Mouse (Mus musculus): Measurements from ENCODE around the gene Gramd2. TPM values are rescaled to one million over a fixed set of nuclear protein-coding genes. Genes with fewer than 3 reads are reported as not detected.

Gramd2 gene
- total RNA-seq, 2 experiments from 2014 or later: 10.4 to 10.8 TPM

DNA sequence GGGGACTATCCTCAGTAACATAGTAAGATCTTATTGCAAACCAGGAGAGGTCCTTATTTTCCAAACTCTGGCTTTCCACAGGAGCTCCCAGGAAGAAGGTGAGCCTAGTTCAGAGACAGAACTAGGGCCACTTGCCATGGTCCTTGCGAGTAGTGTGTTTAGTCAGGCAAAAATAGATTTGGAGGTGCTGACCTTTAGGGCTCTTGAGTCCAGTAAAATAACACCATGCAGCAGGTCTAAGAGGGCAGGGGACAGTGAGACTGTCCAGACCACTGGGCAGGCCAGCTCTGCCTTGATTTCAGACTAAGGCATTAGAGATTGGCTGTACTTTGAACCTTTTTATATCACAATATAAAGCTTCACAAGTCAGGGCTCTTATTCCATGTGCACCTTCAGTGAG, 13.1 kb upstream of the Gramd2 start:
- DNase-seq (ENCODE audit: low spot score in 2 of 2): no peak
- intact Hi-C loops (cut with DNase I): no loop called here

- DNase-seq (ENCODE audit: low spot score in 2 of 2): no peak
- intact Hi-C loops (cut with DNase I): no loop called here
These were observed 12.7 kb upstream of the Gramd2 start for GRCm38 (mm10) chr9:59667250-59667649.

GRCm38 (mm10) chr9:59667904-59668303, 12.0 kb upstream of the Gramd2 start:
- DNase-seq (ENCODE audit: low spot score in 2 of 2): no peak
- intact Hi-C loops (cut with DNase I): no loop called here

GRCm38 (mm10) chr9:59668473-59668872, 11.5 kb upstream of the Gramd2 start:
- DNase-seq (ENCODE audit: low spot score in 2 of 2): no peak
- intact Hi-C loops (cut with DNase I): no loop called here

DNA sequence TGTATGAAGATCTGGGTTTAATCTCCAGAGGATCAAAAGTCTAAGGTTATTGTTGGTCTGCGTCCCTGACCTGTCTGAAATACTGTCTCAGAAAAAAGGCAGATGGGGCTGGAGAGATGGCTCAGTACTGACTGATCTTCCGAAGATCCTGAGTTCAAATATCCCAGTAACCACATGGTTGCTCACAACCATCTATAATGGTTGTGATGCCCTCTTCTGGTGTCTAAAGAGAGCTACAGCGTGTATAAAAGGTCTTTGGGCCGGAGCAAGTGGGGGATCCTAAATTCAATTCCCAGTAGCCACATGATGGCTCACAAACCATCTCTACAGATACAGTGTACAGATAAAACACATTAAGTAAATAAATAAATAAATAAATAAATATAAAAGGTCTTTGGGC, 10.8 kb upstream of the Gramd2 start:
- no peak for DNase-seq (ENCODE audit: low spot score in 2 of 2)
- intact Hi-C loops (cut with DNase I): no loop called here

GRCm38 (mm10) chr9:59672195-59672894, 7.6 kb upstream of the Gramd2 start:
- no peak for DNase-seq (ENCODE audit: low spot score in 2 of 2)
- intact Hi-C loops (cut with DNase I): no loop called here

DNA sequence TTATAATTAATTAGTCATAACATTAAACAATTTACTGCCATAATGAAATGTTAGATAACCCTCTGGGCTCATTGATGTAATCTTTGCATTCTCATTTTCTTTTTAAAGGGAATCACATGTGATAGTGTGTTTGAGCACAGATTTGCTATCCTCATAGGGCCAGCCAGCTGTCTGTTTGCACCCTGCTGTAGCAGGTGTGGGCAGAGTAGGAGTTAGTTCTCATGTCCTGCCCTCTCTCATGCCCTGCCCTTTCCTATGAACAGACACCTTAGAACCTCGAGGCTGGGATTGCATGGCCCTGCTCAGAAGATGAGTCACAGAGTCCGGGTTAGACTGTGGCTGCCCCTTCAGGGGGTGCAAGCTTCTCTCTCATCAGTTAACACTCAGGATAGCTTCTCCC, 6.5 kb upstream of the Gramd2 start:
- no peak for DNase-seq (ENCODE audit: low spot score in 2 of 2)
- intact Hi-C loops (cut with DNase I): no loop called here

- peak in 1 of 2 experiments; percentile 53 for DNase-seq (ENCODE audit: low spot score in 2 of 2)
- intact Hi-C loops (cut with DNase I): no loop called here
These were observed 4.3 kb upstream of the Gramd2 start for GRCm38 (mm10) chr9:59675598-59675997.

DNA sequence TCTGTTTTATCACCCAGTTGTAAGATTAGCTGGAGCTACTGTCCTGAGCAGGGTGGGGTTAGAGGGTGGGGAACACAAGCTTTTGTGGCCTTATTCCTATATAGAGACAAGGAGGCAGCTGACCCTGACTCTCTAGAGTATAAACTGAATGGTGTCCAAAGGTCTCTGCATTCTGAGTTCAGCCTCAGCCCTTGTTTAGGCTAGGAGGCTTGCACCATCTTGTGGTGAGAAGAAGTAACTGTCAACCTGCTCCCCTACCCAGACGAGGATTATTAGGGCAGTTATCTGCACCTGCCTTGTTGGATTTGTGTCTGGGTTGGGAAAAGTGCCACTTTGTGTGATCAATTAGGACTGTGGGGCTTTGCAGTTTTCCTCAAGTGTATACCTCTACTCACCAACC, 1.6 kb upstream of the Gramd2 start:
- DNase-seq (ENCODE audit: low spot score in 2 of 2): no peak
- intact Hi-C loops (cut with DNase I): no loop called here

DNA sequence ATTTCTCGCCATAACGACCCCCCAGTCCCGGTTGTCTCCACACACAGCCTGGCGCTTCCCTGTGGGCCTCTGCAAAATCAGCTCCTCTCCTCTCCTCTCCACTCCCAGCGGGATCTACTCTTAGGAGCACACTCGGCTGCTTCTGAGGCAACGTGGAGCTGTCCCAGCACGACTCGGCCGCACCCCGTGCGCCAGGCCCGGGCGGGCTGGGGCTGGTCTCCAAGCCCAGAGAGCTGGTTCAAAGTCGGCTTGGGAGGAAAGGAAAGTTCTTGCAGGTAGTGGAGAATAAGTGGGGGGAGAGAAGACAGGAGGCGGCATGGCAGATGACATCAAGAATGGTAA, 561 bp downstream of the Gramd2 start:
- no peak for DNase-seq (ENCODE audit: low spot score in 2 of 2)
- intact Hi-C loops (cut with DNase I): no loop called here

DNA sequence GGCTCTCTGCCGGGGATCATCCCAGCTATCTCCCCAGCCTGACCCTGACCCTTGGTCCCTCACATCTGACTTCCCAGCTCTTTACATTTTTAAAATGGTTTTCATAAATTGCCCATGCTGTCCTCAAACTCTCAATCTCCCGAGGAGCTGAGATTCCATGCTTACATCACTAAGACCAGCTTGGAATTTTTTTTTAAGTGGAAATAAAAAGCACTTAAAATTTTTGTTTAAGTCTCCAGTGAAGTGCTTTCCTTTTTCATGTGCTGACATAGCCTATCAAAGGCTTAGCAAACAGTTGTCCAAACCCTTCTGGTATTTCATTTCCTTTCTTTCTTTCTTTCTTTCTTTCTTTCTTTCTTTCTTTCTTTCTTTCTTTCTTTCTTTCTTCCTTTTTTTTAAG, 4.1 kb downstream of the Gramd2 start:
- intact Hi-C loops (cut with DNase I): no loop called here

GRCm38 (mm10) chr9:59687416-59688046, 7.6 kb downstream of the Gramd2 start:
- peak; percentile 56 to 69 for DNase-seq (ENCODE audit: low spot score in 2 of 2)
- intact Hi-C loops (cut with DNase I): no loop called here

More for the DNA sequence above, 4.1 kb downstream of the Gramd2 start:
- no peak for DNase-seq (ENCODE audit: low spot score in 2 of 2)

DNA sequence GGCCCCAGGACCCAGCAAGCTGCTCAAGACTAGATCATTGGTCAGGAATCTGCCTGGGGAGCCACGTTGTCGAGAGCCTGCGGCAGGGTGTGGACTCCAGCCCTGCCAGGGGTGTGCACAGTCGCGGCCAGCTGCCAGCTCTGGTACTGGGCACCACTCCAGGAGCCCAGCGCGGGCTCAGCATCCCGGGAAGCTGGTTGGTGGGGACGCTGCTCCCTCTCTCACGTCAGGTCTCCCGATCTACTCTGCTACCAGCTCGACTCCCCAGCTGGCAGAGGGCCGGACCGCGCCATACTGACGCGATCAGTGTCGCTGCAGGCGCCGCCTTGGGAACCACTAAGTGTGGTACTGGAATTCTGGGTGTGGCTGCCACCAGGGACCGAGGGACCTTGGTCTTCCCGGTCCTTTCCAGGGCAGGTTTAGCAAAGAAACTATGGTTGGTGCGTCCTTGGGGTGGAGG, 11.7 kb downstream of the Gramd2 start:
- intact Hi-C loops (cut with DNase I): no loop called here
- peak; percentile 86 to 90 for DNase-seq (ENCODE audit: low spot score in 2 of 2)

GRCm38 (mm10) chr9:59692145-59692544, 12.2 kb downstream of the Gramd2 start:
- intact Hi-C loops (cut with DNase I): no loop called here
- DNase-seq (ENCODE audit: low spot score in 2 of 2): peak; percentile 57 to 62

GRCm38 (mm10) chr9:59694571-59695450, 14.9 kb downstream of the Gramd2 start:
- intact Hi-C loops (cut with DNase I): no loop called here
- no peak for DNase-seq (ENCODE audit: low spot score in 2 of 2)

GRCm38 (mm10) chr9:59695451-59695813, 15.5 kb downstream of the Gramd2 start:
- DNase-seq (ENCODE audit: low spot score in 2 of 2): no peak
- intact Hi-C loops (cut with DNase I): no loop called here

- DNase-seq (ENCODE audit: low spot score in 2 of 2): no peak
- intact Hi-C loops (cut with DNase I): no loop called here
These were observed 16.4 kb downstream of the Gramd2 start for GRCm38 (mm10) chr9:59696381-59696780.

GRCm38 (mm10) chr9:59701094-59701493, 21.1 kb downstream of the Gramd2 start:
- intact Hi-C loops (cut with DNase I): no loop called here
- no peak for DNase-seq (ENCODE audit: low spot score in 2 of 2)

DNA sequence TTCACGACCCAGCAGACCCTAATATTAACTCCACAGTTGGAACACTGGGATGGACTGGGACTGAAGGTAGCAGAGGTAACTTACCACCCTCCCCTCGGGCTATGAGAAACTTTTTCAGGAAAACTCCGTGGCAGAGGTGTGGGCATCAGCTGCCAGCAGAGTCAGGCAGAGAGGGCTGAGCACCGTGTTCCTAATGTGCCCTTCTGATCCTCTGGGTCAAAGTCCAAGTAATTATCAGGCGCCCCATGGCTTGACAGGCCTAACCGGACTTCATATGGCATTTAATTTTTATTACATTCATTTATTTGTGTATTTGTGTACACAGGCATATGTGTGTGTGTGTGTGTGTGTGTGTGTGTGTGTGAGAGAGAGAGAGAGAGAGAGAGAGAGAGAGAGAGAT, 23.2 kb downstream of the Gramd2 start:
- DNase-seq (ENCODE audit: low spot score in 2 of 2): no peak
- intact Hi-C loops (cut with DNase I): no loop called here
